Mouse (Mus musculus): ENCODE results near the gene Aen.

The Aen gene

GRCm38 (mm10) chr7:78938957-78939602, 43.4 kb downstream of the Aen start:
- DNase-seq (ENCODE audit: low spot score), result no peak

DNA sequence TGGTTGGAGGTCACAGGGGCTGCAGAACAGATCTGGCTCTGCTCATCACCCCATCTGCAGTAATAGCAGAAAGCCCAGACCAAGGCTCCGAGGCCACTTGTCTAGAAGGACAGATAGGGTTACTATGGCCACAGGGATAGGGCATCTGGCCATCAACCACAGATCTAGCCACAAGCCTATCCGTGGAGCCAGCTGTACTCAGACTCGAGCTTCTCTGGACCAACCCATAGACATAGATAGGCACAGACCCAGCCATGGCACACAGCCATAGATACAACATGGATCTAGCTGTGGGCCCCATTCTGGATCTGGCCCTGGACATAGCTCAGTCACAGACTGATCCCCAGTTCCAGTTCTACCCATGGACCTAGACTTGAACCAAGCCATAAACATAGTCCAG, 45.3 kb downstream of the Aen start:
- no peak for DNase-seq (ENCODE audit: low spot score)

GRCm38 (mm10) chr7:78942544-78942943, 46.9 kb downstream of the Aen start:
- DNase-seq (ENCODE audit: low spot score), result no peak

DNA sequence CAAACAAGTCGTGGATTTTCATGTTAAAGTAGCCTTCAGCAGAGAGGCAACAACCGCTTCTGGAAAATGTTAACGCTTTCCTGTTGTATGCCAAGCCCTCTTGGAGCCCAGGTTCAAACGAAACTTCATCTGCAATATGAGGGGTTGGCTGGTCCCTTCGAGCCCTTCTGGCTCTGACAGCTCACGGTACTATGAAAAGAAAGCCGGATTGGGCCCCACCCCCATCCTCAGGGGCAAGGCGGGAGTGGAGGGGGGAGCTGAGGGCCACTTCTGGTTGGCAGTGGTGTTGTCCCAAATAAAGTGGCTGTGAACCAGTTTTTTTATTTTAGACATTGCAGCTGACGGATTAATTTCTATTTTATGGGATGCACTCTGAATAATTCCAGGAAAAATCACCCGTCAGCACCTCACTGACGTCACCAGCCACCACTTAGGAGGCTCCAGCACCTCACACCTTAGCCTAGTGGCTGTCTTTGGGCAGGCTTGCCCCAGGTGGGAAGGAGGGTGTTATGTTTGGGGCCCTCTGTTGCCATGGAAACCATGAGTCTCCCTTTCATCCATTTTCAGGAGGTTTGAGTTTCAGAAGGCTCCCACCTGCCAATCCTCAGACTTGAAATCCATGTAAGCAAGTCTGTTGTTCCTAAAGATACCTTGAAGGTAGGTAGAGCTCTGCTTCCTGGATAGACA, 58.4 kb downstream of the Aen start:
- no peak for DNase-seq (ENCODE audit: low spot score)

DNA sequence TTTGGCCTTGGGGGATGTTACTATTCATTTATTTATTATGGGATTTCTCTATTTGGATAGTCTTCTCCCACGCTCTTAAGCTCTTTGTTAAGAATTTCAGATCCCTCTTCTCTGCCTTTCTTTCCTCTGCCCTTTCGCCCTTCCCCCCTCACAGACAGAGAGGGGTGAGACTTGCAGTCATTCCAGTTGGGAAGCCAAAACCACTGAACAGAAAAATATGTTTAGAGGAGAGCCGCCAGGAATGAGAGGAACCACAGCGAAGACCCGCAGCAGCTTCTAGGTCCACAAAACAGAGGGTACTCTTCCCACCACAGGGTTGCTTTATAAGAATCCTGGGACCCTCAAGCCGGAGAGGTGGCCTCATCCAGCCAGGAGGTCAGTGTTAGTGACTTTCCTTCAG, 59.0 kb downstream of the Aen start:
- no peak for DNase-seq (ENCODE audit: low spot score)

GRCm38 (mm10) chr7:78955086-78955485, 59.4 kb downstream of the Aen start:
- DNase-seq (ENCODE audit: low spot score), result no peak

GRCm38 (mm10) chr7:78958499-78959073, 62.9 kb downstream of the Aen start:
- no peak for DNase-seq (ENCODE audit: low spot score)

Measured in left cerebral cortex, adult 11 months (tissue).